Mouse (Mus musculus) spleen, postnatal 4 days (tissue): ENCODE data around the gene Dbndd1.
A peak's percentile ranks its signal among the peaks of the same experiment; 100 is the strongest.
"Not testable (repeated sequence)": the region's sequence is repeated elsewhere in the genome, so short reads cannot be mapped to it uniquely, and the experiment has no call there.

Source experiments
- DNase-seq, 2 experiments: peaks; one replicate each; pipeline ENCODE4 v3.0.0; 2022; ENCODE audit warnings: low spot score in 2 of 2

The Dbndd1 gene

DNA sequence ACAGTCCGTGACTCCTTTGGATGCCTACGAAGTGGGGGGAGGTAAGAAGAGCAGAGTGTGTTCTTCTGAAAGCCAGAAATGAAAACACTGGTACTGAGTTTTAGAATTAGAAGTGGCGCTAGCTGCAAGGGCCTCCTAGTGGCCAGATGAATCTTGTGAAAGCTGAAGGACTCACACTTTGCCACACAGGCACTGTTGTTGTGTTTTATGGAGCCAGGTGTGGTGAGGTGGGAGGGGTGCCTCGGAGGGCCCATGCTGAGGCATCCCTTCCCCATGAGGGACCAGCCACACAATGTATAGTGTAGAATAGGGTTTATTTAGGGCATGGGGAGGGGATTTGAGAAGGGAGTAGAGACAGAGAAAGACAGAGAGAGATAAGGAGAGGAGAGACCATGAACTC, 17.6 kb downstream of the Dbndd1 start:
- DNase-seq = no peak

- DNase-seq = no peak
These were observed 22.4 kb downstream of the Dbndd1 start for GRCm38 (mm10) chr8:123492898-123493297.

DNA sequence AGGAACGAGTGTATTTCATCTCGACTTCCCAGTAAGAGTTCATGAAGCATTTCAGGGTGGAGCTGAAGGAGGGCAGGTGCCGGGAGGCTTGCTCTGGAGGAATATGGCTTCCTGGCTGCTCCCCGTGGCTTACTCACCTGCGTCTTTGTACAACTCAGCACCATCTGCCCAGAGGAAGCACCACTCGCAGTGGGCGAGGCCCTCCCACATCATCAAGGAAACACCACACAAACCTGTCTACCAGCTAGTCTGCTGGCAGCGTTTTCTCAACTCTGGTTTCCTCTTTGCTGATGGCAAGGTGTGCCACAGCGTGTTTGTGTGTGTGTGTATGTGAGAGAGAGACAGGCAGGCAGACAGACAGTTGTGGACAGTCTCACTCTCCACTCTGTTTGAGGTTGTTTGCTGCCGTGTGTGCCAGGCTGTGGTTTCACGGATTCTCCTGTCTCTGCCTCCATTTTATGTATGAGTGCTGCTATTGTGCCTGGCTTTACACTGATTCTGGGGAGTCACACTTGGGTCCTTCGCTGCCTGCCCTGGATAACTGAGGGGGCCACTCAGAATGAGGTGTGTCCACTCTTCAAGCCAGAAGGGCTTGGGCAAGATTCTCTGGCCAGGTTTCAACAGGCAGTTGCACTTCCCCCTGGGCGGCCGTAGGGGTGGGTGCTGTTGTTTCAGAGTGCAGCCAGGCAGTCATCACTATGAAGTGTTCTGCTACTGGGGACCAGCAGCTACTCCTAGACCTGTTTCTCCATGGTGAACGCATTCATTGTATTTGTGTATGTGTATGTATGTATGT, 23.8 kb downstream of the Dbndd1 start:
- no peak for DNase-seq

DNA sequence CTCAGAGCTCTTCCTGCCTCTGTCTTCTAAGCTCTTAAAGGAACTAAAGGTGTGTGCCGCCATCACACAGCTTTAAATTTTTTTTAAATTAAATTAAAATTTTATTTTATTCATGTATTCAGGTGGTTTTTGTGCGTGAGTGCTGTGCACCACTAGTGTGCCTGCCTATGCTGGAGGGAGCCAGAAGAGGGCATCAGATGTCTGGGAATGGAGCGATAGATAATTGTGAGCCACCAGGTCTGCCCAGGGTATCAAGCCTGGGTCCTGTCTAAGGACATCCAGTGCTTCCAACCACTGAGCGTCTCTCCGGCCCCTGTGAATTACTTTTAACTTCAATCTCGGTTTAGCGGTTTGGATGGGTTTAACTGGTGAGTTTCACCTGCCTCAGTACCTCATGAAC, 32.6 kb downstream of the Dbndd1 start:
- no peak for DNase-seq

DNA sequence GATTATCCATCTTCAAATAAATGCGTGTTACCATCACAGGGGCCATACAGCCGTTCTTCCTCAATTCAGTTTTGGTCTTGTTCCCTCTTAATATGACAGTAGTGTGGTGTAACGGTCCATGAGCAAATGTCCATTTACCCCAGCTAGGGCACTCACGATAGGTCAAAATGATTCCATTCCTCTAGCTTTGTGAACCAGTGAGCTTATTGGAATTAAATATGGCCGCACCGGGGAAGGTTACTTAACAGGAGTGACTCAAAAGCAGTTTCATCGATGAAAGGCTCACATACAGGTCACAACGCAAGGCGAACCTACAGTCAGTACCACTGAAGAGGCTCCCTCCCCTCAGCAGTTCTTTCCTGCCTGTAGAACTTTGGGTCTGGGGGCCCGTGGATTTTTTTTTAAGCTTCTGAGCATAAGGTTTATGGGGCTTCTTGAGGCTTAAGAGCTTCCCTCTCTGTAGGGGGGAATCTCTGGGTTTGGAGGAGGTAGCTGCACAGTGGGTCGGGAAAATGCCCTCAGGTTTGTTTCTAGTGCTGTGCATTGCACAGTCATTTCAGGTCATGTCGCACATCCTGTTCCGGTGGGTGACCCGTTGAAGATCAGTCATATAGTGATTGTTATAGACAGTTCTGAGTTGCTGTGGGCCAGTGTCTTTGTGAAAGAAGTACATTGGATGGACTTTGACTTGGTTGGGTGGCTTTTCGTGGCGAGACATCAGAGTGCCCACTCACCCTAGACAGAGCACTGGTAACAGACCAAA, 36.6 kb downstream of the Dbndd1 start:
- no peak for DNase-seq

- peak; percentile 90 to 97 for DNase-seq
These were observed 37.5 kb downstream of the Dbndd1 start, which contains the start of gene Afg3l1 for GRCm38 (mm10) chr8:123477737-123478258. Afg3l1 (plus strand) TSS chr8:123477903.

- no peak for DNase-seq
These were observed 38.1 kb downstream of the Dbndd1 start for GRCm38 (mm10) chr8:123476911-123477736.

GRCm38 (mm10) chr8:123474549-123474948, 40.7 kb downstream of the Dbndd1 start:
- DNase-seq = not testable (repeated sequence)

DNA sequence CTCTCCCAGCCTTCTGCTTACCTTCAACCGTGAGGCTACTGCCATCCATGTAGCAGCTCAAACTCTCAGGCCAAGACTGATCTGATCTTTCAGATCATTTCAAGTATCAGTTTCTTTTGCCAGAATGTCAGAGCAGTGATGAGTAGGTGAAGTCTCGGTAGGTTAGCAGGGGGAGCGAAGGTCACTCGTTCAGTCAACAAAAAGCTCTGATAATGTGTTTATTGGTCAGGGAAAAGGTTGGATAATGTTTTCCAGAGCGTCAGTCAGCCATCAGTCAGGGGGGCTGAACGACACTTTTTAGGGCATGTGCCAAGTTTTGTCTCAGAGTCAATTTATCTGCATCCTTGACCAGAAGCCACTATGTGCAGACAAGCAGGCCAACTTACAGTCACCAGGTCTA, 42.3 kb downstream of the Dbndd1 start:
- DNase-seq = not testable (repeated sequence)

GRCm38 (mm10) chr8:123467476-123467875, 47.8 kb downstream of the Dbndd1 start:
- no peak for DNase-seq

- DNase-seq = no peak
These were observed 51.6 kb downstream of the Dbndd1 start for GRCm38 (mm10) chr8:123463651-123464050.
